Mouse (Mus musculus) limb, embryonic 14.5 days (tissue): ENCODE data around the gene Metrn. TPM values are rescaled to one million over a fixed set of nuclear protein-coding genes. Genes with fewer than 3 reads are reported as not detected.

ENCODE experiments used
- ATAC-seq: fragments of 200-750 bp; cut with Nextera tagmentation; 2 replicates; pipeline ENCODE4 v1.8.0; 2017; ENCODE audit warnings: low read depth, moderate number of reproducible peaks, moderate TSS enrichment; ENCODE audit not compliant: low FRiP score
- DNase-seq: peaks from one replicate; pipeline ENCODE4 v3.0.0-alpha.2; 2015; ENCODE audit warnings: low spot score
- H3K27ac ChIP-seq: fragments of 300-500 bp; sonication (generic); replicated peaks from 2 replicates; pipeline ENCODE4 v1.5.1; 2014; ENCODE audit warnings: low read depth, mild to moderate bottlenecking, low read length, moderate library complexity, mixed read lengths
- H3K27me3 ChIP-seq: fragments of 300-500 bp; sonication (generic); 2 replicates; pipeline ENCODE4 v1.6.1; 2014; ENCODE audit warnings: low read length, mixed read lengths; ENCODE audit not compliant: control insufficient read depth, insufficient read depth
- H3K36me3 ChIP-seq: fragments of 300-500 bp; sonication (generic); 2 replicates; pipeline ENCODE4 v1.6.1; 2014; ENCODE audit warnings: mild to moderate bottlenecking, low read length, moderate library complexity, mixed read lengths; ENCODE audit not compliant: control insufficient read depth, insufficient read depth
- H3K4me1 ChIP-seq: fragments of 300-500 bp; sonication (generic); 2 replicates; pipeline ENCODE4 v1.6.1; 2014; ENCODE audit warnings: antibody characterized with exemption, low read length, mixed read lengths; ENCODE audit not compliant: control insufficient read depth, insufficient read depth
- H3K4me2 ChIP-seq: fragments of 300-500 bp; sonication (generic); replicated peaks from 2 replicates; pipeline ENCODE4 v1.6.1; 2014; ENCODE audit warnings: low read depth, mild to moderate bottlenecking, low read length, moderate library complexity; ENCODE audit not compliant: severe bottlenecking
- H3K4me3 ChIP-seq: fragments of 300-500 bp; sonication (generic); replicated peaks from 2 replicates; pipeline ENCODE4 v1.5.1; 2014; ENCODE audit warnings: low read length
- H3K9ac ChIP-seq: fragments of 300-500 bp; sonication (generic); 2 replicates; pipeline ENCODE4 v1.6.1; 2014; ENCODE audit warnings: mild to moderate bottlenecking, low read depth, low read length, moderate library complexity; ENCODE audit not compliant: severe bottlenecking
- H3K9me3 ChIP-seq: fragments of 300-500 bp; sonication (generic); 2 replicates; pipeline ENCODE4 v1.6.1; 2016; ENCODE audit warnings: low read length; ENCODE audit not compliant: control insufficient read depth
- POLR2A ChIP-seq: fragments of 200-500 bp; IDR thresholded peaks from 2 replicates; pipeline ENCODE4 v1.8.0; 2012; ENCODE audit warnings: inconsistent platforms, mild to moderate bottlenecking, moderate library complexity, borderline replicate concordance; ENCODE audit not compliant: insufficient read depth, insufficient read length; ENCODE audit errors: extremely low read depth
- WGBS: fragments of 180-500 bp; shearing (Covaris S2); extraction: QIAGEN DNeasy Blood & Tissue Kit; methylation state at CpG from one replicate; pipeline ENCODE4 v1.1.7; 2014; 5-methylcytosine and 5-hydroxymethylcytosine counted together
- microRNA-seq: library from miRNA; unstranded; fragments of <30 nt; microRNA quantifications from one replicate; pipeline ENCODE4, GENCODE M21; 2016
- polyA plus RNA-seq, 2 experiments: library from polyadenylated mRNA; depleted of rRNA in 1 of 2; stranded (reverse) in 1 of 2; unstranded in 1 of 2; fragments of >200 nt; fragmentation: Nextera tagmentation in 1 of 2; extraction: Ambion mirVana in 1 of 2; gene quantifications; 2 replicates each; pipeline versions ENCODE4 v1.2.1 to v1.2.3; 2012 to 2014

Metrn gene
- polyA plus RNA-seq, 2 experiments = 10.5 to 83.6 TPM

DNA sequence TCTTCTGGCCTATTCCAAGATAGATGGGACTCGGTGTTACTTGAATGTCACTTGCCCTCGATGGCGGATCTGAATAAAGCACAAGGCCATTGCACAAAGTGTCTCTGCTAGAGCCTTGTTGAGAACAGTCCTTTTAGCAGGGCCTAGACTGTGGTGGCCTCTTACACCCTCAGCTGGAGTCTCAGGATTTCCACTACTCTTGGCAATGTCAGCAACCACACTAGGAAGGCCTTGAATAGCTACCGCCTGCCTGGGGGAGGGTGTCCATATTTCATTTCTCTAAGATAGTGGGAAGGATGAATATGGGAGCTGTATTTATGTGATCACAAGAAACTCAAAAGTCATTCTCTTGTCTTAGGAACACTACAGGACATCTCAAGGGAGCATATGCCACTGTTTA is 48.7 kb downstream of the Metrn start:
- WGBS = 95% methylated on average over 4 of the region's 4 CpGs
- no peak overlapping the region for H3K4me2 ChIP-seq
- TF ChIP-seq POLR2A = no peak
- no peak overlapping the region for H3K27ac ChIP-seq
- no peak overlapping the region for H3K4me3 ChIP-seq
- no peaks in the 10 kb centered on the region for H3K4me1 ChIP-seq
- H3K27me3 ChIP-seq = no peaks in the 10 kb centered on the region
- DNase-seq = no peak
- ATAC-seq = no peak
- no peaks in the 10 kb centered on the region for H3K36me3 ChIP-seq
- H3K9ac ChIP-seq = no peak overlapping the region
- no peaks in the 10 kb centered on the region for H3K9me3 ChIP-seq

DNA sequence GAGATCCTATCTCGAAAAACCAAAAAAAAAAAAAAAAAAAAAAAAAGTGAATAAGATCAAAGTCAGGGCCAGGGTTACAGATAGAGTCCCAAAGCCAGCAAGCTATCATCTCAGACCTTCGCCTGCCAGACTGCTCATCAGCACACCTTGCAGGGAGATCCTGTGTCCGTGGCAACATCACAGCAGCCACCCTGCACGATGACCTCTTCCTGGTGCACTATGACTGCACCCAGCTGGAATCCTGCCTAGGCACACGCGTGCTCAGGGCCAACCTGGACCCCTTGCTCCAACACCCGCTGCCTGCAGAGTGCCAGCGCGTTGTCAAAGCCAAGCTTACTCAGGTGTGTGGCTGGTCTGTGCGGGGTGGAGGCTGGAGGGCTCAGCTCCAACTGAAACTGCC is 52.6 kb downstream of the Metrn start:
- WGBS = 70% methylated on average over 10 of the region's 10 CpGs
- no peak overlapping the region for H3K27ac ChIP-seq
- TF ChIP-seq POLR2A = no peak

DNA sequence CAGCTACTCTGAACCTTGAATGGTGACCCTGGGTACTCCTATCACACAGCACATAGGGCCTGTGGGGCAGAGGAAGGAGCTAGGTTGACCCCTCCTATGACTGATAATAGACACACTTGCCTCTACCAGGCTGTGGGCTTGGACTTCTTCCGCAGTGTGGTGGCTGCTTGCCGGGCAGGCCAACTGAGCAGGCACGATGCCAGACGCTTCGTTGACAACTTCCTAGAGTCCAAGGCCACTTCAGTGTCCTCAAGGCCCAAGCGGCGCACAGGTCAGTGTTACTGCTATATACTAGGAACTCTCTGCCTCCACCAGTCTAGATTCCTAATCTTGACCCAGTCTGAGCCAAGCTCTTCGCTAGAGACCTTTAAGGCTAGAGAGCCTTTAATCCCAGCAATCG is 53.1 kb downstream of the Metrn start:
- DNase-seq = no peak
- Histone ChIP-seq H3K27me3 (no peaks in the 10 kb centered on the region), H3K9ac (no peak overlapping the region), H3K9me3 (no peaks in the 10 kb centered on the region), H3K4me3 (no peak overlapping the region), H3K4me2 (no peak overlapping the region), H3K4me1 (no peaks in the 10 kb centered on the region), H3K27ac (no peak overlapping the region), H3K36me3 (no peaks in the 10 kb centered on the region)
- no peak for ATAC-seq
- 92% methylated on average over 9 of the region's 9 CpGs for WGBS
- no peak for TF ChIP-seq POLR2A

More for the DNA sequence above, 52.6 kb downstream of the Metrn start:
- H3K4me2 ChIP-seq = no peak overlapping the region
- DNase-seq (no peak), ATAC-seq (no peak)
- H3K27me3 ChIP-seq = no peaks in the 10 kb centered on the region
- H3K9me3 ChIP-seq = no peaks in the 10 kb centered on the region
- H3K9ac ChIP-seq = no peak overlapping the region
- H3K36me3 ChIP-seq = no peaks in the 10 kb centered on the region
- H3K4me3 ChIP-seq = no peak overlapping the region
- H3K4me1 ChIP-seq = no peaks in the 10 kb centered on the region

Small RNA genes lying within 50 kb of the gene (microRNA-seq; reads per million reads assigned to microRNA genes)
- gene Gm25083 (not detected), gene Mir3082 (not detected), gene Mir6966 (not detected)

Other genes starting within 250 kb of the Metrn start
- gene Sox8, start 226.4 kb downstream of the Metrn start, polyA plus RNA-seq (2012; rRNA removed) = 16.3 and 23.4 TPM in 2 replicates
- gene Sox8, start 226.4 kb downstream of the Metrn start, polyA plus RNA-seq (2014; fragmentation: Nextera tagmentation; extraction: Ambion mirVana) = 12.6 and 16.7 TPM in 2 replicates
- 20.3 and 26.3 TPM in 2 replicates for gene Lmf1, start 218.1 kb downstream of the Metrn start, polyA plus RNA-seq (2012; rRNA removed)
- 26.9 and 28.7 TPM in 2 replicates for gene Lmf1, start 218.1 kb downstream of the Metrn start, polyA plus RNA-seq (2014; fragmentation: Nextera tagmentation; extraction: Ambion mirVana)
- gene Gng13, start 80.0 kb downstream of the Metrn start, polyA plus RNA-seq (2012; rRNA removed) = 0.56 and 0.74 TPM in 2 replicates
- 3.5 and 6.1 TPM in 2 replicates for gene Gng13, start 80.0 kb downstream of the Metrn start, polyA plus RNA-seq (2014; fragmentation: Nextera tagmentation; extraction: Ambion mirVana)
- 34.5 and 34.6 TPM in 2 replicates for gene Chtf18, start 69.7 kb downstream of the Metrn start, polyA plus RNA-seq (2012; rRNA removed)
- gene Chtf18, start 69.7 kb downstream of the Metrn start, polyA plus RNA-seq (2014; fragmentation: Nextera tagmentation; extraction: Ambion mirVana) = 14.7 and 16.1 TPM in 2 replicates
- 48.2 and 71.7 TPM in 2 replicates for gene Rpusd1, start 69.5 kb downstream of the Metrn start, polyA plus RNA-seq (2012; rRNA removed)
- 26.1 and 26.6 TPM in 2 replicates for gene Rpusd1, start 69.5 kb downstream of the Metrn start, polyA plus RNA-seq (2014; fragmentation: Nextera tagmentation; extraction: Ambion mirVana)
- gene Mslnl, start 61.1 kb downstream of the Metrn start, polyA plus RNA-seq (2012; rRNA removed) = 0.10 and 0.13 TPM in 2 replicates
- gene Mslnl, start 61.1 kb downstream of the Metrn start, polyA plus RNA-seq (2014; fragmentation: Nextera tagmentation; extraction: Ambion mirVana) = 0.10 and 0.22 TPM in 2 replicates
- gene Msln, start 42.8 kb downstream of the Metrn start, polyA plus RNA-seq (2012; rRNA removed) = 0.23 and 5.5 TPM in 2 replicates
- gene Msln, start 42.8 kb downstream of the Metrn start, polyA plus RNA-seq (2014; fragmentation: Nextera tagmentation; extraction: Ambion mirVana) = 0.37 and 0.95 TPM in 2 replicates
- 24.9 and 26.0 TPM in 2 replicates for gene Narfl, start 23.4 kb downstream of the Metrn start, polyA plus RNA-seq (2012; rRNA removed)
- gene Narfl, start 23.4 kb downstream of the Metrn start, polyA plus RNA-seq (2014; fragmentation: Nextera tagmentation; extraction: Ambion mirVana) = 24.2 and 26.1 TPM in 2 replicates
- gene Haghl, start 11.5 kb downstream of the Metrn start, polyA plus RNA-seq (2012; rRNA removed) = 113 and 119 TPM in 2 replicates
- 69.3 and 78.0 TPM in 2 replicates for gene Haghl, start 11.5 kb downstream of the Metrn start, polyA plus RNA-seq (2014; fragmentation: Nextera tagmentation; extraction: Ambion mirVana)
- gene Ccdc78, start 10.6 kb downstream of the Metrn start, polyA plus RNA-seq (2012; rRNA removed) = 0.06 and 0.10 TPM in 2 replicates
- not detected in 2 replicates for gene Ccdc78, start 10.6 kb downstream of the Metrn start, polyA plus RNA-seq (2014; fragmentation: Nextera tagmentation; extraction: Ambion mirVana)
- gene Fam173a, start 4.2 kb downstream of the Metrn start, polyA plus RNA-seq (2012; rRNA removed) = 114 and 117 TPM in 2 replicates
- gene Fam173a, start 4.2 kb downstream of the Metrn start, polyA plus RNA-seq (2014; fragmentation: Nextera tagmentation; extraction: Ambion mirVana) = 72.5 and 73.8 TPM in 2 replicates
- not detected in 2 replicates for gene AC134908.4, start 1.5 kb downstream of the Metrn start, polyA plus RNA-seq (2012; rRNA removed)
- gene AC134908.4, start 1.5 kb downstream of the Metrn start, polyA plus RNA-seq (2014; fragmentation: Nextera tagmentation; extraction: Ambion mirVana) = 0.30 TPM in 1 of 2 replicates, not detected in the other
- gene Fbxl16, start 11.9 kb upstream of the Metrn start, polyA plus RNA-seq (2012; rRNA removed) = 6.5 and 12.2 TPM in 2 replicates
- 2.0 and 2.5 TPM in 2 replicates for gene Fbxl16, start 11.9 kb upstream of the Metrn start, polyA plus RNA-seq (2014; fragmentation: Nextera tagmentation; extraction: Ambion mirVana)
- 45.1 and 56.1 TPM in 2 replicates for gene Wdr24, start 26.5 kb upstream of the Metrn start, polyA plus RNA-seq (2012; rRNA removed)
- 26.0 and 27.7 TPM in 2 replicates for gene Wdr24, start 26.5 kb upstream of the Metrn start, polyA plus RNA-seq (2014; fragmentation: Nextera tagmentation; extraction: Ambion mirVana)
- 64.4 and 79.2 TPM in 2 replicates for gene Jmjd8, start 31.7 kb upstream of the Metrn start, polyA plus RNA-seq (2012; rRNA removed)
- 41.5 and 46.3 TPM in 2 replicates for gene Jmjd8, start 31.7 kb upstream of the Metrn start, polyA plus RNA-seq (2014; fragmentation: Nextera tagmentation; extraction: Ambion mirVana)
- gene Stub1, start 36.3 kb upstream of the Metrn start, polyA plus RNA-seq (2012; rRNA removed) = 335 and 338 TPM in 2 replicates
- gene Stub1, start 36.3 kb upstream of the Metrn start, polyA plus RNA-seq (2014; fragmentation: Nextera tagmentation; extraction: Ambion mirVana) = 349 and 350 TPM in 2 replicates
- gene Rhbdl1, start 40.2 kb upstream of the Metrn start, polyA plus RNA-seq (2012; rRNA removed) = 11.7 and 12.9 TPM in 2 replicates
- 1.9 and 2.3 TPM in 2 replicates for gene Rhbdl1, start 40.2 kb upstream of the Metrn start, polyA plus RNA-seq (2014; fragmentation: Nextera tagmentation; extraction: Ambion mirVana)
- gene Gm20683, start 44.6 kb upstream of the Metrn start, polyA plus RNA-seq (2012; rRNA removed) = 13.0 and 19.4 TPM in 2 replicates
- gene Gm20683, start 44.6 kb upstream of the Metrn start, polyA plus RNA-seq (2014; fragmentation: Nextera tagmentation; extraction: Ambion mirVana) = 2.2 and 2.5 TPM in 2 replicates
- gene Rhot2, start 47.7 kb upstream of the Metrn start, polyA plus RNA-seq (2012; rRNA removed) = 101 and 126 TPM in 2 replicates
- gene Rhot2, start 47.7 kb upstream of the Metrn start, polyA plus RNA-seq (2014; fragmentation: Nextera tagmentation; extraction: Ambion mirVana) = 10.6 and 16.9 TPM in 2 replicates
- 68.0 and 90.0 TPM in 2 replicates for gene Wdr90, start 64.4 kb upstream of the Metrn start, polyA plus RNA-seq (2012; rRNA removed)
- 18.1 and 22.1 TPM in 2 replicates for gene Wdr90, start 64.4 kb upstream of the Metrn start, polyA plus RNA-seq (2014; fragmentation: Nextera tagmentation; extraction: Ambion mirVana)
- 12.3 and 13.1 TPM in 2 replicates for gene Mcrip2, start 71.6 kb upstream of the Metrn start, polyA plus RNA-seq (2012; rRNA removed)
- gene Mcrip2, start 71.6 kb upstream of the Metrn start, polyA plus RNA-seq (2014; fragmentation: Nextera tagmentation; extraction: Ambion mirVana) = 13.4 and 20.2 TPM in 2 replicates
- gene Mettl26, start 77.9 kb upstream of the Metrn start, polyA plus RNA-seq (2012; rRNA removed) = 61.7 and 62.9 TPM in 2 replicates
- 51.4 and 52.0 TPM in 2 replicates for gene Mettl26, start 77.9 kb upstream of the Metrn start, polyA plus RNA-seq (2014; fragmentation: Nextera tagmentation; extraction: Ambion mirVana)
- gene Wfikkn1, start 83.7 kb upstream of the Metrn start, polyA plus RNA-seq (2012; rRNA removed) = 1.2 and 1.4 TPM in 2 replicates
- gene Wfikkn1, start 83.7 kb upstream of the Metrn start, polyA plus RNA-seq (2014; fragmentation: Nextera tagmentation; extraction: Ambion mirVana) = 0.68 and 0.77 TPM in 2 replicates
- gene Rab40c, start 122.6 kb upstream of the Metrn start, polyA plus RNA-seq (2012; rRNA removed) = 53.3 and 73.6 TPM in 2 replicates
- gene Rab40c, start 122.6 kb upstream of the Metrn start, polyA plus RNA-seq (2014; fragmentation: Nextera tagmentation; extraction: Ambion mirVana) = 20.8 and 23.2 TPM in 2 replicates
- 95.4 and 141 TPM in 2 replicates for gene Pigq, start 147.8 kb upstream of the Metrn start, polyA plus RNA-seq (2012; rRNA removed)
- gene Pigq, start 147.8 kb upstream of the Metrn start, polyA plus RNA-seq (2014; fragmentation: Nextera tagmentation; extraction: Ambion mirVana) = 48.7 and 48.8 TPM in 2 replicates
- 0.10 TPM in 2 replicates for gene Nhlrc4, start 147.8 kb upstream of the Metrn start, polyA plus RNA-seq (2012; rRNA removed)
- gene Nhlrc4, start 147.8 kb upstream of the Metrn start, polyA plus RNA-seq (2014; fragmentation: Nextera tagmentation; extraction: Ambion mirVana) = not detected in 2 replicates
- 0.25 and 0.26 TPM in 2 replicates for gene A930017K11Rik, start 155.4 kb upstream of the Metrn start, polyA plus RNA-seq (2012; rRNA removed)
- 0.23 and 0.35 TPM in 2 replicates for gene A930017K11Rik, start 155.4 kb upstream of the Metrn start, polyA plus RNA-seq (2014; fragmentation: Nextera tagmentation; extraction: Ambion mirVana)
- 50.1 and 70.4 TPM in 2 replicates for gene Capn15, start 188.7 kb upstream of the Metrn start, polyA plus RNA-seq (2012; rRNA removed)
- gene Capn15, start 188.7 kb upstream of the Metrn start, polyA plus RNA-seq (2014; fragmentation: Nextera tagmentation; extraction: Ambion mirVana) = 31.0 and 31.2 TPM in 2 replicates